Mouse (Mus musculus): ENCODE results near the gene Clec16a. TPM values are rescaled to one million over a fixed set of nuclear protein-coding genes. Genes with fewer than 3 reads are reported as not detected.

The Clec16a gene
- polyA plus RNA-seq, 1 experiment from 2014 or later, result 12.8 TPM

DNA sequence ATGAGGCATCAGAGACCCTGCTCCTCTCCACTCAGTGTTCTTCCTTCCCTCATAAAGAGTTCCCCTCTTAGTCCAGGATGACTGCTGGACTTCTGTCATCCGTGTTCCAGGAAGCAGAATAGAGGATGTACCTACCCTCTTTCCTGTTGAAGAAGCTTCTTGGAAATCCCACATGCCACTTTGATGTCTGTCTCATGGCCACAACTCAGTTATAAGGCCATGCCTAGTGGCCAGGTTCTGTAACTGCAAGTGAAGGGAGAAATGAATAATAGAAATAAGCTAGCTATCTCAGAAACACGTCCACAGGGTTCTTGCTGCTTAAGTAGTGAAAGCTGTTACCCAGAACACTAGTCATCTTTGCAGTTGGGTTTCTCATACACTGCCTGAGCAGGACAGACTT is 180.0 kb downstream of the Clec16a start:
- no peaks in the 10 kb centered on the region for H3K36me3 ChIP-seq
- no peak overlapping the region for H3K4me2 ChIP-seq
- no peaks in the 10 kb centered on the region for H3K9me3 ChIP-seq (replicated peaks)
- H3K4me3 ChIP-seq (replicated peaks), result no peak overlapping the region
- no peak for ATAC-seq (ENCODE audit: low read depth)
- no peak overlapping the region for H3K27ac ChIP-seq
- no peaks in the 10 kb centered on the region for H3K27me3 ChIP-seq
- H3K9ac ChIP-seq, result no peak overlapping the region
- H3K4me1 ChIP-seq (replicated peaks), result 0 out of 2 replicates have a peak, but pooled peaks cover 2% of the 10 kb centered on the region
- 26% methylated on average over 2 of the region's 2 CpGs for WGBS (ENCODE audit: insufficient replicate concordance)
- no peak for DNase-seq

DNA sequence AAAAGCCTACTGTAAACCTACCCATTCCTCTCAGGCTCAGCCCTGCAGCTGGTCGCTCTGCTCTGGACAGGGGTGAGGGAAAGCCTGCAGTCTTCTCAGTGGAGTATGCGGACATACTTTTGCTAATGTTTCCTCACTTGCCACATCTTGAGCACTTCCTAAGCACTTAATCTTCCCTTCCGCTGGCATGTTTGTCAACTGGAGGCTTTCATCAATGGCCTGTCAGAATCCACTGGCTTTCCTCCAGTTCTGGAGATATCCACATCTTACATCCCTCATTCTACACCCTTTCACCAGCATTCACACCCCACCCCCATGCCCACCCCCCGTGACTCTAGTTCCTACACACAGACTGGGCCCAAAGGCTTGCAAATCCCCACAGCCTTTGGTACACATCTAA is 182.5 kb downstream of the Clec16a start:
- Histone ChIP-seq H3K36me3 (no peaks in the 10 kb centered on the region), H3K9ac (no peak overlapping the region), H3K4me1 (replicated peaks) (peaks cover 22% of the 10 kb centered on the region), H3K27ac (no peak overlapping the region), H3K4me3 (replicated peaks) (no peak overlapping the region), H3K4me2 (no peak overlapping the region), H3K9me3 (replicated peaks) (no peaks in the 10 kb centered on the region), H3K27me3 (no peaks in the 10 kb centered on the region)
- WGBS (ENCODE audit: insufficient replicate concordance), result 66% methylated on average over 4 of the region's 4 CpGs
- no peak for DNase-seq
- no peak for ATAC-seq (ENCODE audit: low read depth)

DNA sequence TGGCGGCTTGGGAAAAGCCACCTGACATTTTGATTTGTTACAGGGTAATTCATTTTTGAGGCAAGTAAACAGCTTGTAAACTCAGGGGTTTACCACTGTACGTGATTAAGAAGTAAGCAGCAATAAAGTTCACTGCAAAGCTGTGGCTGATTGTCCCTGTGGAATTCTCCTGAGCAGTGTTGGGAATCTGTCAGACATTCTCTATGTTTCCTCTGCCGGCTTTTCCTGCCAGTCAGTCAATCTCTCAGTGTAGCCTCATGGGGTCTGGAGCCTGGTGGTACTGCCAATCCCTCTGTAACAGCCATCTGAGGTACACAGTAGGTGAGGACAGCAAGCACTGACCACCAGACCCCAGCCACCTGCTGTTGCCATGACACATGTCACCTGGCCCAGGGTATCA is 183.7 kb downstream of the Clec16a start:
- H3K9ac ChIP-seq, result no peak overlapping the region
- no peaks in the 10 kb centered on the region for H3K9me3 ChIP-seq (replicated peaks)
- no peaks in the 10 kb centered on the region for H3K36me3 ChIP-seq
- no peak overlapping the region for H3K27ac ChIP-seq
- DNase-seq (no peak), ATAC-seq (ENCODE audit: low read depth) (no peak)
- peaks cover 24% of the 10 kb centered on the region for H3K4me1 ChIP-seq (replicated peaks)
- no peak overlapping the region for H3K4me2 ChIP-seq
- H3K27me3 ChIP-seq, result no peaks in the 10 kb centered on the region
- H3K4me3 ChIP-seq (replicated peaks), result no peak overlapping the region
- 61% methylated on average over 3 of the region's 3 CpGs for WGBS (ENCODE audit: insufficient replicate concordance)

DNA sequence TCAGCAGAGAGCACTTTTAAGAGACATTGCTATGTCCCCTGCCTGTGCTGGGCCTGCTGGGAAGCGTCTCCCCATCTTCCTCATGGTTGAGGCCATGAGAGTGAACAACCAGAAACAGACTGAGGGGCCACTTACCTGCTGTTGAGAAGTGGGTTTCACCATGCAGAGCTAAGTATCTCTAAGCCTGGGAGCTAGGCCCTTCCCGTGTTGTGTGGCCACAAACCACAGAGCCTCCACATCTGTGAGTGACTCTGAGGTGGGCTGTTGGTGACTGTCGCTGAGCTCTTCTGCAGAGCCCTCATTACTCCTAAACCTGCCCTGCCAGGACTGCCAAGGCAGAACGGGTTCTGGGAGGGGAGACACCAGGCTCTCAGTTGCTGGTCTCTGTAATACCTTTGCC is 185.8 kb downstream of the Clec16a start:
- 39% methylated on average over 4 of the region's 4 CpGs for WGBS (ENCODE audit: insufficient replicate concordance)
- Histone ChIP-seq H3K36me3 (no peaks in the 10 kb centered on the region), H3K4me1 (replicated peaks) (peaks cover 24% of the 10 kb centered on the region), H3K27me3 (no peaks in the 10 kb centered on the region), H3K27ac (no peak overlapping the region), H3K4me3 (replicated peaks) (no peak overlapping the region), H3K4me2 (no peak overlapping the region), H3K9ac (no peak overlapping the region), H3K9me3 (replicated peaks) (no peaks in the 10 kb centered on the region)
- DNase-seq, result no peak
- no peak for ATAC-seq (ENCODE audit: low read depth)

DNA sequence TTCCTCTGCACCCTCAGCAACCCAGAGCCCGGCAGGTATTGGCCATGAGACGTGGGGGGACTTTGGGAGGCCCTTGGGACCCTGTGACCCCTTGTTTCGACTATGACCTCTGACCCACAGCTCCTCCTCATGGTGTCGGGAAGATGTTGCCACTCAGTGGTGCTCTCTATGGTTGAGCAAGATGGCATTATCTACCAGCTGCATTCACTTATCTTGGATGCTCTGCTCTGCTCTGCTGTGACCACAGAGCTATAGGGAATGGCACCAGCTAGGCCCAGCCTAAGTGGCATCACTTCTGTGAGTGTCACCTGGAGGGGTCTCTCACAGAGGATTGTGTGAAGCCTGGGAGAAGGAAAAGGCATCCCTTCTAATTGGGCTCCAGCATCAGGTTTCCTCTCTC is 186.6 kb downstream of the Clec16a start:
- Histone ChIP-seq H3K4me1 (replicated peaks) (peaks cover 28% of the 10 kb centered on the region), H3K4me2 (peak overlapping the region; percentile 65), H3K27ac (peak overlapping the region; percentile 58), H3K4me3 (replicated peaks) (peak overlapping the region; percentile 36), H3K9ac (peak overlapping the region; percentile 41), H3K36me3 (no peaks in the 10 kb centered on the region), H3K27me3 (no peaks in the 10 kb centered on the region), H3K9me3 (replicated peaks) (no peaks in the 10 kb centered on the region)
- 56% methylated on average over 4 of the region's 4 CpGs for WGBS (ENCODE audit: insufficient replicate concordance)
- ATAC-seq (ENCODE audit: low read depth) (peak; percentile 83), DNase-seq (peak; percentile 41)

DNA sequence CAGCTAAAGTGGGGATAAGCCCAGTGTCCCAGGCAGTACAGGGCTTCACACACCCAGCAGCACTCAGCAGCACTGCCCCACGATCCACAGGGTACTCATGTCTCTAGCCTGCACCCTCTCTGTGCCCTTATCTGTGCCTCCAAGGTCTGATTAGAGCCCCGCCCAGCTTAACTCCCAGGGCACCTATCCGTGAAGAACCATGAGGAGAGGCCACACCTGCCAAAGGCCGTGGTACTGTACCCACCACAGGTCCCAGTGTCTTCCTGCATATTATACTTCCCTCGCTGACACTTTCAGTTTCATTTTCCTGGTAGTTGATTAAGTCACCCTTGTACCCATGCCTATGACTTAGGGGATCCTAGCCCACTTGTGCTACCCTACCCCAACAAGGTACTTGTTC is 187.3 kb downstream of the Clec16a start:
- H3K9ac ChIP-seq, result peak overlapping the region; percentile 41; the same call in 1 of the 2 replicates
- H3K27ac ChIP-seq, result peak overlapping the region; percentile 58

DNA sequence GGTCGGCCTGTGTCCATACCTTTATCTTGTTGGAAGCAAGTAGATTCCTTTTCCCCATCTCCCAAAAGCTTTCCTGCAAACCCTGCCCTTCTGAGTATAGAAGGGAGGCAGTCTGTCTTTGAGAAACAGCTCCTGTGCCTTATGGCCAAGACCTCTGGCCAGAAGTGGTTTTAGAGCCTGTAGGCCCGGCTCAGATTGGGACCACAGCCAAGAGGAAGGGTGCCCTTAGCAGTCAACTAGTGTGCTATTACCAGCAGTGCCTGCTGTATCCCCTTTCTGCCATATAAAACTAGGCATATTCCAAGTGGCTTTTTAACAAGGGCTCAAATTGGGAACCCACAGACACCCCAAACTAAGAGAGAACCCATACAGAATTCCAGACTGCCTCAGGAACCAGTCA is 190.6 kb downstream of the Clec16a start:
- Histone ChIP-seq H3K36me3 (no peaks in the 10 kb centered on the region), H3K4me3 (replicated peaks) (no peak overlapping the region), H3K27me3 (0 out of 2 replicates have a peak, but pooled peaks cover 10% of the 10 kb centered on the region), H3K4me1 (replicated peaks) (peaks cover 42% of the 10 kb centered on the region), H3K9me3 (replicated peaks) (no peaks in the 10 kb centered on the region), H3K9ac (no peak overlapping the region), H3K4me2 (no peak overlapping the region), H3K27ac (no peak overlapping the region)
- DNase-seq, result no peak
- WGBS (ENCODE audit: insufficient replicate concordance), result 70% methylated on average over 2 of the region's 2 CpGs
- no peak for ATAC-seq (ENCODE audit: low read depth)

More for the DNA sequence above, 187.3 kb downstream of the Clec16a start:
- H3K36me3 ChIP-seq, result no peaks in the 10 kb centered on the region
- DNase-seq (peak; percentile 69), ATAC-seq (ENCODE audit: low read depth) (peak; percentile 96)
- no peaks in the 10 kb centered on the region for H3K9me3 ChIP-seq (replicated peaks)
- H3K4me2 ChIP-seq, result peak overlapping the region; percentile 65
- no peaks in the 10 kb centered on the region for H3K27me3 ChIP-seq
- WGBS (ENCODE audit: insufficient replicate concordance), result 16% methylated on average over 5 of the region's 5 CpGs
- H3K4me1 ChIP-seq (replicated peaks), result peaks cover 32% of the 10 kb centered on the region
- peak overlapping the region; percentile 36 for H3K4me3 ChIP-seq (replicated peaks)

DNA sequence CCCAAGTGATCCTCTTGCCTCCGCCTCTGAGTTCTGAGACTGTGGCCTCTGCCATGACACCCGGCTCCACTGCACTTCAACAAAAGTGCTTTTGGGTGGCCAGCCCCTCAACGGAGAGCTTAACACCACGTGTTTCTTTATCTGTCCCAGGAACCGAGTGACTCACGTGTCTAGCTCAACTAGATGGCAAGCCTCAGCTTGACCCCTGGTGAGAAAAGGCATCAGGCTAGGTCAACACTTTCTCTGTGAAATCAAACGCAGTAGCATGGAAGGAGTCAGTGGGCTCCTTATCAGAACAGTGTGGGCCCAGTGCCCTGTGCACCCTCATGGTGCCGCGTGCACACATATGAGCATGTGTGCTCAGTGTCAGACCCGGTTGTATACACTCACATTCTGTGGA is 191.2 kb downstream of the Clec16a start:
- no peak overlapping the region for H3K27ac ChIP-seq
- 45% methylated on average over 10 of the region's 10 CpGs for WGBS (ENCODE audit: insufficient replicate concordance)

DNA sequence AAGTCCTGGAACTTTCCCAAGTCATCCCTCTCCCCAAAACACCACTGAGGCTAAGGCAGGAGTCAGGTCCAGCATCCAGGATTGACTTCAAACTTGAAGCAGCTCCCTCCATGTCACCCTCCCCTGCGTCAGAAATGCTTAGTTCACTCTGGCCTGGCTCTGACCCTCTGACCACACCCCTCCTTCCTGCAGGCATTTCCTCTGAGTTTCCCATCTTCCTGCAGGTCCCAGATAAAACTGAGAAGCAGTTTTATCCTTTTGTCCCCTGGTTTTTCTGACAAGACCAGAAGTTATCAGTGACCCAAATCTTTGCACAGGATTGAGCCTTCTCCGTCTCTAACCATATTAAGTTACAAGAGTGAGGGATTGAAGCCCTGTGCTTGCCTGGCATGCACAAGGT is 192.4 kb downstream of the Clec16a start:
- 24% methylated on average over 2 of the region's 2 CpGs for WGBS (ENCODE audit: insufficient replicate concordance)
- no peak for DNase-seq
- Histone ChIP-seq H3K9ac (no peak overlapping the region), H3K4me3 (replicated peaks) (no peak overlapping the region), H3K4me2 (no peak overlapping the region), H3K27me3 (0 out of 2 replicates have a peak, but pooled peaks cover 10% of the 10 kb centered on the region), H3K27ac (peak overlapping the region; percentile 39; the same call in 1 of the 2 replicates), H3K4me1 (replicated peaks) (peaks cover 24% of the 10 kb centered on the region), H3K36me3 (no peaks in the 10 kb centered on the region), H3K9me3 (replicated peaks) (no peaks in the 10 kb centered on the region)
- no peak for ATAC-seq (ENCODE audit: low read depth)

More for the DNA sequence above, 191.2 kb downstream of the Clec16a start:
- H3K36me3 ChIP-seq, result no peaks in the 10 kb centered on the region
- 0 out of 2 replicates have a peak, but pooled peaks cover 10% of the 10 kb centered on the region for H3K27me3 ChIP-seq
- no peaks in the 10 kb centered on the region for H3K9me3 ChIP-seq (replicated peaks)
- peaks cover 36% of the 10 kb centered on the region for H3K4me1 ChIP-seq (replicated peaks)
- no peak for ATAC-seq (ENCODE audit: low read depth)
- no peak overlapping the region for H3K9ac ChIP-seq
- DNase-seq, result no peak
- H3K4me3 ChIP-seq (replicated peaks), result no peak overlapping the region
- H3K4me2 ChIP-seq, result no peak overlapping the region

DNA sequence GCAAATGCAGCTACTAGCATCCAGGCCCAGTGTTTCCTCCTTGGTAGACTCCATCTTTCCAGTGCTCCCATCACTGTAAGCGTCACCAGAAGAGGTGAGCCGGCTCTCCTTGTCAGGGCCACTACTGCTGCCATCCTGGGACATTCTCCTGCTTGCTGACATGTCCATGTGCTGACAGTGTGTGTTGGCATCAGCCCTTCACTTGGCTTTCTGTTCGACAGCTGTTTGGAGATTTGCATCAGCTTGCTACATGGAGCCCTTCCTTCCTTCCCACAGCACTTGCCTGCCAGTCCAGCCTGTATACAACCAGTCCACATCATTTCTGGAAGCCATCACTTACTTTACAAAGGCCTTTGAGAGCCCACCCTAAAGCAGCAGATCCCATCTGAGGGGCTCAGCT is 193.7 kb downstream of the Clec16a start:
- no peak overlapping the region for H3K4me3 ChIP-seq (replicated peaks)
- H3K4me2 ChIP-seq, result no peak overlapping the region
- H3K36me3 ChIP-seq, result no peaks in the 10 kb centered on the region
- no peaks in the 10 kb centered on the region for H3K9me3 ChIP-seq (replicated peaks)
- H3K4me1 ChIP-seq (replicated peaks), result peaks cover 19% of the 10 kb centered on the region
- DNase-seq (no peak), ATAC-seq (ENCODE audit: low read depth) (no peak)
- 0 out of 2 replicates have a peak overlapping the region, but pooled peaks have one; percentile 39 for H3K27ac ChIP-seq
- WGBS (ENCODE audit: insufficient replicate concordance), result 64% methylated on average over 3 of the region's 3 CpGs
- H3K27me3 ChIP-seq, result peaks cover 10% of the 10 kb centered on the region; the same call in 1 of the 2 replicates
- no peak overlapping the region for H3K9ac ChIP-seq

DNA sequence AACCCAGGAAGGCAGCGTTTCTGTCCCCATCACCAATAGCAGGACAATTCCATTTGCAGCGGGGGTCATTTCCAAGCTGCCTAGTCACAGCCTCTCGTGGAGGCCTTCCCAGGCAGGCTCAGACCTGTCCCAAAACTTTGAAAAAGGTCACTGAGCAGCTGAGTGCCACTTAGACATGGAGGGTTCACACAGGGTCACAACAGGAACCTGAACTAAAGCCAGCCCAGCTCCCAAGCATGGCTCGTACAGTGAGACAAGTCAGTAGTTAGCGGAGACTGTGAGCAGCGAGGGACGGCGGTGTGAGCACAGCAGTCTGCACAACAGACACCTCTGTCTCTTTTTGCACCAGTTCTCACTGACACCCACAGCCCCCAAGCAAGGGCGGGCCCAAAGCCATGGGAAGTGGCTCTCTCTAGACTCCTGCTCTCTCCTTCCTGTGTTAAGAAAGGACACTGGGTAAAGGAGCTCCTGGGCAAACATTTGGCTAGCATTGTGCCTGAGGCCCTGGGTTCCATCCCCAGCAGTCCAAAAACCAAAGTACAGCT is 194.8 kb downstream of the Clec16a start:
- no peaks in the 10 kb centered on the region for H3K36me3 ChIP-seq
- DNase-seq (no peak), ATAC-seq (ENCODE audit: low read depth) (no peak)
- H3K9ac ChIP-seq, result no peak overlapping the region
- H3K4me3 ChIP-seq (replicated peaks), result no peak overlapping the region
- H3K9me3 ChIP-seq (replicated peaks), result no peaks in the 10 kb centered on the region
- no peak overlapping the region for H3K4me2 ChIP-seq
- peaks cover 10% of the 10 kb centered on the region; the same call in 1 of the 2 replicates for H3K27me3 ChIP-seq
- no peak overlapping the region for H3K27ac ChIP-seq
- WGBS (ENCODE audit: insufficient replicate concordance), result 65% methylated on average over 9 of the region's 9 CpGs
- peaks cover 19% of the 10 kb centered on the region for H3K4me1 ChIP-seq (replicated peaks)

DNA sequence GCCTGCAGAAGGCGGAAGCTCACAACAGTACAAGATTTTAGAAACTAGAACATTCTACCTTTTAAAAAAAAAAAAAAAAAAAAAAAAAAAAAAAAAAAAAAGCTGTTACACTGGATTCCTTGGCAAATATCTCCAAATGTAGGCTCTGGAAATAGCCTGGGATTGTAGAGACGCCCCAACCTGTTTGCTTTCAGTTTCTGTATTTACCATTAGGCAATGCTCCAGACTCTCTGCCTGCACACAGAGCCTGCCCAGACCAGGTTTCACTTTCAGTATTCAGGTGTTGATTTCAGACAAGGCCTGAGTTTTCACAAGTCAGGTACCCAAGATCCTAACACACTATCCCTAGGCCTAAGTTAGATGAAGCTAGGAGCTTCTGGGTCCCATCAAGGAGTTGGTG is 195.9 kb downstream of the Clec16a start:
- DNase-seq (no peak), ATAC-seq (ENCODE audit: low read depth) (no peak)
- H3K27ac ChIP-seq, result no peak overlapping the region
- peaks cover 19% of the 10 kb centered on the region for H3K4me1 ChIP-seq (replicated peaks)
- H3K4me2 ChIP-seq, result no peak overlapping the region
- no peak overlapping the region for H3K9ac ChIP-seq
- 63% methylated on average over 2 of the region's 2 CpGs for WGBS (ENCODE audit: insufficient replicate concordance)
- no peak overlapping the region for H3K4me3 ChIP-seq (replicated peaks)
- H3K27me3 ChIP-seq, result peaks cover 10% of the 10 kb centered on the region; the same call in 1 of the 2 replicates
- H3K36me3 ChIP-seq, result no peaks in the 10 kb centered on the region
- no peaks in the 10 kb centered on the region for H3K9me3 ChIP-seq (replicated peaks)

Data from liver, embryonic 13.5 days (tissue).